Mouse (Mus musculus) macrophage (primary cell): ENCODE measurements around the gene Gclm. TPM values are rescaled to one million over a fixed set of nuclear protein-coding genes. Genes with fewer than 3 reads are reported as not detected.
A peak's percentile ranks its signal among the peaks of the same experiment; 100 is the strongest.
"Not testable (repeated sequence)": the region's sequence is repeated elsewhere in the genome, so short reads cannot be mapped to it uniquely, and the experiment has no call there.

Source experiments
- H3K27ac ChIP-seq: fragments of 350-480 bp; formaldehyde crosslinking; 2 replicates; pipeline ENCODE4 v1.9.0; 2021
- H3K36me3 ChIP-seq: fragments of 350-480 bp; formaldehyde crosslinking; 2 replicates; pipeline ENCODE4 v1.9.0; 2021; ENCODE audit errors: inconsistent target
- H3K4me3 ChIP-seq: fragments of 350-480 bp; formaldehyde crosslinking; 2 replicates; pipeline ENCODE4 v1.9.0; 2021; ENCODE audit errors: inconsistent target
- H3K79me2 ChIP-seq: fragments of 350-480 bp; formaldehyde crosslinking; 2 replicates; pipeline ENCODE4 v1.9.0; 2021; ENCODE audit errors: inconsistent target
- WGBS: methylation state at CpG from one replicate; pipeline ENCODE4 v1.1.7; 2026; ENCODE audit warnings: inconsistent platforms; ENCODE audit not compliant: missing documents; 5-methylcytosine and 5-hydroxymethylcytosine counted together
- polyA plus RNA-seq: library from polyadenylated mRNA; stranded (reverse); fragments of 250-400 nt; gene quantifications from 3 replicates; pipeline ENCODE4 v1.2.4, GENCODE M21; 2018; ENCODE audit warnings: inconsistent platforms

Gene Gclm
- polyA plus RNA-seq, 1 experiment from 2014 or later: 94.0 TPM

DNA sequence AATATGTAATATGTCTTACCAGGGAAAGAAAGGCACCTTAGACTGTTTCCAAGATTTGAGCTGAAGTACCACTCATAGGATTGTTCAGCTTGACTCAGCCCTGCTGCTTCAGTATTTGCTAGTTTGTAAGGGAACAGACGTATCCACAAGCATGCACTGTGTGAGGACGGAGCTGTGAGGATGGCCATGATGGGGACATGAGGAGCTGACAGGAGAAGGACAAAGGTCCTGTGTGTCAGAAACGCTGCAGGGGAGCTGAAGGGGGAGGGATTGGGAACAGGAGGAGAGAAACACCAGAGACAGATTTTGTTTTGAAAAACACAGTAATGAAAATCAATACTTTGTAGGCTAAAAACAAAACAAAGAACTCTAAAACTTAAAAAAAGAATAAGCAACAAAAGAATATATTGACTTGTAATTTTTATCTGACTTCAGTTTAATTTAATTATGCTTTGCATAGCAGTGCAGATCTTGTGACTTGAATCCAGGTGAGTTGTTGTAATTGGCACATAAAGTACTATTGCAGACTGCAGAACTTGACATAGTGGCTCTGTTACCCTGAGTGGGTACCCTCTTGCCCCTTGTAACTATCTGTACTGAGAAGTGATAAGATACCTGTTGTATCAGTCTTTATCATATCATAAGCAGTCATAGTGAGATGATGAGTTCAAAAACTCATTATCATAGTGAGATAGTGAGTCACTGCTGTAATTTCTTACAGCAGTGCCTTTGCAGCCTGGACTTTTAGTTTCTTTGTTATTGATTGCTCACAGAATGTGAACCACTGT is 7.3 kb downstream of the Gclm start:
- peaks cover 80% of the 10 kb centered on the region for H3K79me2 ChIP-seq
- H3K27ac ChIP-seq: no peak overlapping the region
- 91% methylated on average over 3 of the region's 3 CpGs for WGBS
- no peak overlapping the region for H3K4me3 ChIP-seq
- no peaks in the 10 kb centered on the region for H3K36me3 ChIP-seq

DNA sequence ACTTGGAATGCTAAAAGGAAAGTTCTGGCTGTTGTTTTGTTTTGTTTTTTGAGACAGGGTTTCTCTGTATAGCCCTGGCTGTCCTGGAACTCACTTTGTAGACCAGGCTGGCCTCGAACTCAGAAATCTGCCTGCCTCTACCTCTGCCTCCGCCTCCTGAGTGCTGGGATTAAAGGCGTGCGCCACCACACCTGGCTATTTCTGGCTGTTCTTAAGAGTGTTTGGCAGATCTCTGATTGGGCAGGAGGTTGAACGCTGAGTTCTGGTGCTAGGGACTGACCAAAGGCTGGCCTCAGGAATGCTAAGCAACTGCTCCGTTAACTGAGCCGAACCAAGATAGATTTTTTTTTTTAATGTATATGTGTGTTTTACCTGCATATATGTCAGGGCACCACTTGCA is 8.7 kb downstream of the Gclm start:
- not testable (repeated sequence) for H3K4me3 ChIP-seq, H3K36me3 ChIP-seq, H3K27ac ChIP-seq
- peaks cover 66% of the 10 kb centered on the region for H3K79me2 ChIP-seq
- 93% methylated on average over 7 of the region's 7 CpGs for WGBS

DNA sequence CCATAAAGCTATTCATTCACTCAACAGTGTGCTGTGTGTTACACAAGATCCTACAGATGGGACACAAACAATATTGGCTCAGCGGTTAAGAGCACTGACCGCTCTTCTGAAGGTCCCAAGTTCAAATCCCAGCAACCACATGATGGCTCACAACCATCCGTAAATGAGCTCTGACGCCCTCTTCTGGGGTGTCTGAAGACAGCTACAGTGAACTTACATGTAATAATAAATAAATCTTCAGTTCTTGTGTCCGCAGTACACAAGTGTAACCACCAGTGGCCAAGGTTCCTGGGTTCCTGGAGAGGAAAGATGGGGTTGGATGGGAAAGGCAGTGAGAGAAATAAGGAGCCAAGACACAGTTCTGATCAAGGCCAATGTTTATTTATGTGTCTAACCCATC is 24.6 kb downstream of the Gclm start:
- 87% methylated on average over 5 of the region's 5 CpGs for WGBS
- H3K79me2 ChIP-seq: peaks cover 7% of the 10 kb centered on the region
- H3K4me3 ChIP-seq: no peak overlapping the region
- H3K27ac ChIP-seq: no peak overlapping the region
- H3K36me3 ChIP-seq: peaks cover 10% of the 10 kb centered on the region

DNA sequence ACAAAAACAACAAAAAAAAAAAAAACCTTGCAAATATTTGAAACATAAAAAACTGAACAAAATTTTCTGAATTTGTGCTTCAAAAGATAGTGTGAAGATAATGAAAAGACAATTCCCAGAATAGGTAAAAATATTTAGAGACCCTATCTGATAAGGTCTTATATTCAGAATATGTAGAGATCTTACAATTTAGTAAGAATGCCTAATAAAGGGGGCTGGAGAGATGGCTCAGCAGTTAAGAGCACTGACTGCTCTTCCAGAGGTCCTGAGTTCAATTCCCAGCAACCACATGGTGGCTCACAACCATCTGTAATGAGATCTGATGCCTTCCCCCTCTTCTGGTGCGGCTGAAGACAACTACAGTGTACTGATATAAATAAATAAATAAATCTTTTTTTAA is 27.2 kb downstream of the Gclm start:
- not testable (repeated sequence) for H3K27ac ChIP-seq, H3K4me3 ChIP-seq
- Histone ChIP-seq H3K79me2 (peaks cover 33% of the 10 kb centered on the region), H3K36me3 (peaks cover 20% of the 10 kb centered on the region)
- no CpG with 5 or more reads among the region's 1 CpGs for WGBS

DNA sequence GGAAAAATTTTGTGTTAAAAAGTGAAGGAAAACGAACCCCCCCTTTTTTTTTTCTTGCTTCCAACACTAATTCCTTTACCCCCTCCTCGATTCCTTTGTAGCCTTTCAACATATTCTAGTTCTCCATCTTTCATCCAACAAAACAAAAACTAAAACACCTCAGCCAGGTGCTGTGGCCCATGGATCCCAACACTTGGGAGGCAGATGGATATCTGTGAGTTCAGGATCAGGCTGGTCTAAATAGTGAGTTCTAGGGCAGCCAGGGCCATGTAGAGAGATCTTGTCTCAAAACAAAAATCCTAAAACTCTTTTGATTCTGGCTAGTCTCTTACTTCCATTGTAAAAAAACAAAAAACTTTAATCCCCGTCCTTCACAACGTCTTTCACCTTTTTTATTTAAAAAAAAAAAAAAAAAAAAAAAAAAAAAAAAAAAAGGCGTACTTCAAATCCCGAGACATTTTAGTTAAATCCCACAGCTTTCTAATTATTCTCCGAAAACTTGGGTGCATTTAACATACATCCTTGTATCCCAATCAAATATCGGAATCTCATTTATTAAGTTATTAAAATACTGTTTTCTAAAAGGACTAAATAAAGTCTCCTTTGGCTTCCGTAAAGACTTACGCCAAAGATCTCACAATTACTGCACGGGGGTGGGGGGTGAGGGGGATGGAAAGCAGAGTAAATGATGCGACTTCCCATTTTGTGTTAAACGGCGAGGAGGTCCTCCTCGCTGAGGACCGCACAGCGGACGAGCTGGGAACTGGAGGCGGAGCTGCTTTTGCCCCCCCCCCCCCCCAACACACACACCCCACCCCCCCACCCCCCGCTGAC is 28.3 kb downstream of the Gclm start:
- peaks cover 40% of the 10 kb centered on the region for H3K79me2 ChIP-seq
- no peak overlapping the region for H3K27ac ChIP-seq
- H3K36me3 ChIP-seq: peaks cover 31% of the 10 kb centered on the region
- 5% methylated on average over 17 of the region's 20 CpGs for WGBS
- peak overlapping the region; percentile 25 for H3K4me3 ChIP-seq

DNA sequence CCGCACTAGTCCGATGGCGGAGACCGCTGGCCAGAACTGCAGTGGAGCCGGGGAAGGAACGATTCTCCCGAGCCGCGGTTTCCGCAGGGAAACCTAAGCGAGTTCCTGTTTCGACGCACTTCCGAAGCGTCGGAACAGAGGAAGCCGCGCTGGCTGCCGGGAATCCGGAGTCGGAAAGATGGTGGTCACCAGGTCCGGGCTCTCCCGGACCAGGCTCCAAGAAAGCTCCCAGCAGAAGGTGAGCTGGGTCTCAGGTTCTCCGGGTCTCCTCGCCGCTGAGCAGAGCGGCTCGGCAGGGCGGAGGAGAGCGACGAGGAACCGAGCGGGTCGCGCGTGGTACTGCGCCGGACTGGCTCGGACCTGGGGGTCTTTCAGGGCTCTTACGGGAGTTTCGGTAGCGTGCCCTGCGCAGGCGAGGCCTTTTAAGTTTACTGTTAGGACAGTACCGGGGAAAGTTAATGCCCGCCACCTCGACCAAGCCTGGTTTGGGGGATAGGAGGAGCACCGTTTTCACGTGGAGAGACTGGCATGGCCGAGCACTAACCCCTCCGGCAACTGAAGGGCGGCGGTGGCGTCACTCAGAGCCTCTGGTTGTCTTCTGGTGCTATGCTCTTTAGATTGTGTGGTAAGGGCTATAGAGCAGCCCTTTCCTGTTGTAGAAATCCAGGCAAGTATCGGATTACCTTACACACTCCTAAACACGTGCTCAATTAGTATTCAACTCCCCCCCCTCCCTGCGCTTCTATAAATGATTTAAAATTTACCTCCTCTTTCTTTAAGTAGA is 29.1 kb downstream of the Gclm start, which contains the start of gene Dnttip2:
Gene Dnttip2 (plus strand): TSS at position 148 of the 784 bp plus-strand sequence.
- 1% methylated on average over 57 of the region's 57 CpGs for WGBS
- peaks cover 39% of the 10 kb centered on the region for H3K36me3 ChIP-seq
- peak within 1 kb of the TSS; percentile 95 for H3K4me3 ChIP-seq
- peak within 1 kb of the TSS; percentile 51 for H3K27ac ChIP-seq
- H3K79me2 ChIP-seq: peaks cover 48% of the 10 kb centered on the region

DNA sequence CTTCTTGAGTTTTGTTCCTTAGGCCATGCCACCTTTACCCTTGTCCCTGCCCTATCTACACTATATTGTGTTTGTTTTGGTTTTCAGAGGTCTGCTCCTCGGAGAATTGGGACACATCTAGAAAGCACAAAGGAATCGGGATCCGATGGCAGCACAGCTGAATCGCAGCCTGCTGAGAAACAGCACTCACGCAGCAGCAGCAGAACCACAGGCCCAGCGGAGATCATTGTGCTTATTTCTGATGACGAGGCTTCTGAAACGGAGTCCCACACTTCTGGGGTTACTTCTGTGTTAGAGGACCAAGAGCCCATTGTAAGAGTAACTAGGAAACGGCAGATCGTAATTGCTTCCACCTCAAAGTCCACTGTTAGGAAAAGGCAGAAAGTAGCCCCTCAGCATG is 29.8 kb downstream of the Gclm start:
- no peak overlapping the region for H3K27ac ChIP-seq
- H3K79me2 ChIP-seq: peaks cover 50% of the 10 kb centered on the region
- WGBS: 83% methylated on average over 10 of the region's 10 CpGs
- peak overlapping the region; percentile 95 for H3K4me3 ChIP-seq
- peaks cover 45% of the 10 kb centered on the region for H3K36me3 ChIP-seq

DNA sequence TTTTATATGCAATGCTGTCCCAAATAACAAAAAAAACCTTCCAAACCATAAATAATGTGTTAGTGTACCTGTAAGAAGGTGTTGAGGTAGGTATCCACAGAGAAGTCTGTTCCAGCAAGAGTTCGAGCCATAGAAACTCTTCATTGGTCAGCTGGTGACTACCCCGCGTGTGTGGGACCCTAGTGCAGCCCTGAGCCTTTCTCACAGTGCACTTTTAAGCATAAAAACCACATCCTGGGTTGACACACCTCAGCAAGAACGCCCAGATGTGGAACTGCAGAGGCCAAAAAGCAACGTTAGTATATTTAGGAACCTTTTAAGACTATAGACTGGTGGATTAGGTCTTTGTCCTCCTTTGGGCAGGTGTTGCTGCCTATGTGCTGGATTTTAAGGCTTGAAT is 41.8 kb downstream of the Gclm start:
- no peak overlapping the region for H3K4me3 ChIP-seq
- 28% methylated on average over 5 of the region's 5 CpGs for WGBS
- H3K79me2 ChIP-seq: no peaks in the 10 kb centered on the region
- no peak overlapping the region for H3K27ac ChIP-seq
- peaks cover 32% of the 10 kb centered on the region for H3K36me3 ChIP-seq

DNA sequence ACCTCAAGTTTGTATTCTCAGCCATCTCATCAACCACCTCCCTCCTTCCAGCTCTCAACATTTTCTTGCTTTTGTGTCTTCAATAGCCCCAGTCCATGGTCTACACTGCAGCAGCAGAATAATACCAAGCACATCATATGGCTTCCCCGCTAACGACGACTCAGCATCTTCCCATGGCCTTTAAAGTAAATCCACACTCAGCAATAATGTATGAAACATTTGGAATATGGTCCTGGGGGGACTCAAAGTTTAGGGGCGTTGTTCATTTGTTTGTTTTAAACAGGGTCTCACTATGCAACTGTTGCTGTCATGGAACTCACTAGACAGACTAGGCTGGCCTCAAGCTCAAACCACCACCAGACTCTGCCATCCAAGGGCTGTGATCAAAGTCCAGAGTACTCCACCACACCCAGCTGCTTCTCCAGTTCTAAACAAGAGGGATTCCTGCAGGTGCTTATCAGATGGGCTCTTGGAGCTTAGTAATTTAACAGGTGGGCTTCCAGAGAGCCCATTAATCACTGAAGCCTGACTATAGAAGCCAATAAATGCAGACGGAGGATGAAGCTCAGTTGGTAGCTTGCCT is 43.3 kb downstream of the Gclm start:
- H3K4me3 ChIP-seq: no peak overlapping the region
- WGBS: 88% methylated on average over 5 of the region's 5 CpGs
- H3K27ac ChIP-seq: no peak overlapping the region
- H3K79me2 ChIP-seq: no peaks in the 10 kb centered on the region
- H3K36me3 ChIP-seq: peaks cover 17% of the 10 kb centered on the region

DNA sequence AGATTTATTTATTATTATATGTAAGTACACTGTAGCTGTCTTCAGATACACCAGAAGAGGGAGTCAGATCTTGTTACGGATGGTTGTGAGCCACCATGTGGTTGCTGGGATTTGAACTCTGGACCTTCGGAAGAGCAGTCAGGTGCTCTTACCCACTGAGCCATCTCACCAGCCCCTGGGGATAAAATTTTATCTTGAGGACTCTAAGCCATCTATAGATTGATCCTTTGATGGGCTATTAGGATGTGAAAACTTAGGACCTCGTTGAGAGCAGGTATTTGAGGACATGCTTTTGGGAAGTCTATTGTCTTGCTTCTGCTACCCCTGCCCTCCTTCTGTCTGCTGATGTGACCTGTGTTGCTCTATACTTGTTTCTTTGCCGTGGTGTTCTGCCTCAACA is 44.0 kb downstream of the Gclm start:
- not testable (repeated sequence) for H3K4me3 ChIP-seq, H3K79me2 ChIP-seq, H3K27ac ChIP-seq
- H3K36me3 ChIP-seq: peaks cover 11% of the 10 kb centered on the region
- WGBS: 87% methylated on average over 2 of the region's 4 CpGs

DNA sequence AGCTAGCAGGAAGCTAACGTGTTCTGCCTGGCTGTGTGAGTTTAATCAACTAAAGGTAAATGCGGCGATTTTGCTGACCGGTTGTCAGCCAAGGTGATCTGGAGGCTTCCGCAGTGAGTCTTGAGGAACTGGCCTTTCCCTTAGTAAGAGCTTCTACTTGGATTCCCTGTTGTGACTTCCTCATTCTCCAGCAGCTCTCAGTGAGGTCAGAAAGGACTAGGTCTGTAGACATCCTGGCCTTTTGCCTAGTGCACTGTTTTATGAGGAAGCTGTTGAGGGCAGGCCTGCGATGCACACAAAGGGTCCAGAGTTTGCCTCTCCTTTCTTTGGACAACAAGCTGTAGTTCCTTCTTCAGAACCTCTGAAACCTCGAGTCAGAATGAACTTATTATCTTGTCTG is 45.3 kb downstream of the Gclm start:
- Histone ChIP-seq H3K4me3 (no peak overlapping the region), H3K36me3 (no peaks in the 10 kb centered on the region), H3K79me2 (no peaks in the 10 kb centered on the region), H3K27ac (peak overlapping the region; percentile 65)
- 0% methylated on average over 7 of the region's 7 CpGs for WGBS

DNA sequence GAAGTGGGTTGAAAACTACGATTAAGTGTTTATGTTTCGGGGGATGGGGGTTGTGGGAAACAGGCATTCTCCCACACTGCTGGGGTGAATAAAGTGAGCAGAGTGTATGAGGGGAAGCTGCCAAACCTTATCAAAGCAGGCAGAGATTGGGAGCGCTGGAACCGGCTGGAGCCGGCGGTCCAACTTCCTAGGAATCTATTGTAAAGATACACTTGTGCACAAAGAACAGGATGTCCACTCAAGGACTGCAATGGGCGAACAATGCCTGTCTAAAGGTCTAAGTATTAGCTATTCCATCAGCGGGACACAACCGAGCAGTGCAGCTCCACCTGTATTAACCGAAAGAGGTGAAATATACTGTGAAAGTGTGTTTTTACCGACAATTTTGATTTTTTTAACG is 46.5 kb downstream of the Gclm start:
- Histone ChIP-seq H3K79me2 (no peaks in the 10 kb centered on the region), H3K27ac (peak overlapping the region; percentile 65), H3K4me3 (no peak overlapping the region), H3K36me3 (no peaks in the 10 kb centered on the region)
- 86% methylated on average over 12 of the region's 12 CpGs for WGBS

DNA sequence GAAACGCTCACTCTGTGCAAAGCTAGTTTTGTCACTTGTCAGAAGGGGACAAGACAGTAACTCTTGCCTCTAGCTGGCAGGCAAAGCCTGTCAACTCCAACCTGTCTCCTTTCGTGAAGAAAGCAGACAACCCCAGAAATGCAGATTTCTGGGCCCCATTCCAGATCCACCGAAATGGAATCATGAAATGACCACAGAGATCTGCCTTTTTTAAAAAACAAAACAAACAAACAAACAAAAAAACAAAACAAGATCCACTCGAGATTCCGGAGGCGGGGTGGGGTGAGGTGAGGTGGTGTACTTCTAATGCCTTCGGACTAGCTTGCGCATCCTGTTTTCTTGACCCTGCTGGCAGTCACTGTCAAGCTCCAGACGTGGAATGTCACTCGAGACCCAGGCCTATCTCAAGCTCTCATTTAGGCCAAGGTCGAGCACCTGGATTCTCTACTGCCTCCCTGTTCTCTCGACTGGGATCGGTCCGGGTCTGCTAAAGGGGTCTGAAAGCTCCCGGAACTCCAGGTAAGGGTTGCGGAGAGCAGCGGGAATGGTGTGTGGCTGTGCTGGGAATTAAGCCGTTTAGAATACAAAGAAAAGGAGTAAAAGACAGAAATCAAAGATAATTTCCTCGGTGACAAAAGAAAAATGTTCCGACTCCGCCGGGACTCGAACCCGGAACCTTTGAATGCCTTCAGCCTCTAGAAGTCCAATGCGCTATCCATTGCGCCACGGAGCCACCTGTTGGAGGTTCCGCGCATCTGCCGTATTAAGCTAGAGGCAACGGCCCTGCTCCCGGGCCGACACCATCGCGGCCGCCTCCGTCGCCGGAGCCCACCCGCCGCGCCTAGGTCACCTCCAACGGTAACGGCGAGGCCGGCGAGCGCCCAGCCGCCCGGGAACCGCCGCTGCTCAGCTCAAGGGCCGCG is 47.2 kb downstream of the Gclm start:
- Histone ChIP-seq H3K79me2 (no peaks in the 10 kb centered on the region), H3K4me3 (peak overlapping the region; percentile 4; the same call in 1 of the 2 replicates), H3K36me3 (no peaks in the 10 kb centered on the region), H3K27ac (no peak overlapping the region)
- 17% methylated on average over 50 of the region's 54 CpGs for WGBS
